Mouse (Mus musculus) monocyte, adult 2 months (primary cell): ENCODE measurements around the gene Pfpl.

ENCODE experiments used
- DNase-seq, 2 experiments: peaks; one replicate each; pipeline ENCODE4 v3.0.0; 2022; ENCODE audit warnings: low spot score in 2 of 2, low read depth in 1 of 2

The Pfpl gene

DNA sequence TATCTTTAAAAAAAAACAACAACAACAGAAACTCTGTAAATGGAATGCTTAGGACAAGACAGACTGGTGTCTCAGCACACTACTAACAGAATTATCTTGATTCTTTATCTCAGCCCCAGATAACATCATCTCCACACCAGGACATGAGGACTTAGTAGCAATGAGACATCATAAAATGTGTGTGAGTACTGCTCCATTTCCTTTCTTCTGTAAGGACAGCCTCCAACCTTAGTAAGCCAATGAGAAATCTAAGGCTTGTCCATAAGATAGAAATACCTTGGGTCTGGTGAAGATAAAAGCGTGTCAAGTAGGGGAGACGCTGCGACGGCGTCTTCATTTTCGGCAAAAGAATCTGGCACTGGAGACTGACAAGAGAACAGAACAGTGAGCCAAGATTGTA, at the start of gene Pfpl:
Gene Pfpl (plus strand): TSS at position 301 of the 400 bp plus-strand sequence.
- DNase-seq, result no peak

DNA sequence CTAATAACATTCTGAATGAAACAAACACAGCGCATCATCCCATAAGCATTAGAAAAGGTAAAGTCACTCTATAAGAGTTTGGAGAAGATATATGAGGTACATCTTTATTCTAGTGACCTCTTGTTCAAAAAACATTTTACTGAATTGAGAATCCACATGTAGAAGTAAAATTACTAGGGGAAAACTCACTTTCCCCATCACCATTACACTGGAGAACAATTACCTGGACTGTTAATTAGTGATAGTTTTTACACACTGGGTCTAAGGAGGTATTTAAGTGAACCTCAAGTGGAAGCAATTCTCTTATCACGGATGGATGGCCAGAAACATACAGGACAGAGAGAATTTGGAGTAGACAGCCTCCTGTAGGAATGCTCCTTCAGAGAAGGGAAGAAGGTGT, 40.7 kb upstream of the Pfpl start, which contains the start of gene Olfr1440:
Gene Olfr1440 (plus strand): TSS at position 301 of the 400 bp plus-strand sequence.
- DNase-seq, result no peak

GRCm38 (mm10) chr19:12413737-12414136, 14.0 kb upstream of the Pfpl start:
- no peak for DNase-seq

GRCm38 (mm10) chr19:12417361-12417760, 10.3 kb upstream of the Pfpl start, which contains the start of gene Olfr1441:
TSS of gene Olfr1441 (plus strand) at chr19:12417433.
- DNase-seq, result no peak

GRCm38 (mm10) chr19:12418312-12418711, 9.4 kb upstream of the Pfpl start:
- DNase-seq, result no peak

DNA sequence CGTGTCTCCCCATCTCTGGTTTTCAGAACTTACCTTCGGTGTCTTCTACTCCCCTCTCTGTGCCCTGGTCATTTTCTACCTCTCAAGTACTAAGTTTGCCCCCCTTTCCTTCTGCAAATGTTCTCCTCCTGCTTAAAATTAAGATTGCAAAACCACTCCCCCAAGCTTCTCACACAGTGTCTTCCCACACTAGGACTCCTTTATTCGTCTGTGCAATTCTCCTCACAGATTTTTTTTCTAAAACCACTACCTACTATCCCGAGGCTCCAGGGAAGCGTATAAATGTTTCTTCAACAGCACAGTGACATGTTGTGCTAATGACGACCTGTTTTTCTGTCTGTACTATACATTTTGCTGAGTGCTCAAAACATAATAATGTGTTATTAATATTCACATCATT, 7.2 kb upstream of the Pfpl start:
- DNase-seq, result no peak

GRCm38 (mm10) chr19:12421680-12422079, 6.0 kb upstream of the Pfpl start:
- no peak for DNase-seq

GRCm38 (mm10) chr19:12427101-12427500, 604 bp upstream of the Pfpl start:
- no peak for DNase-seq

GRCm38 (mm10) chr19:12433033-12433432, 5.3 kb downstream of the Pfpl start:
- peak; percentile 29 to 41 for DNase-seq

DNA sequence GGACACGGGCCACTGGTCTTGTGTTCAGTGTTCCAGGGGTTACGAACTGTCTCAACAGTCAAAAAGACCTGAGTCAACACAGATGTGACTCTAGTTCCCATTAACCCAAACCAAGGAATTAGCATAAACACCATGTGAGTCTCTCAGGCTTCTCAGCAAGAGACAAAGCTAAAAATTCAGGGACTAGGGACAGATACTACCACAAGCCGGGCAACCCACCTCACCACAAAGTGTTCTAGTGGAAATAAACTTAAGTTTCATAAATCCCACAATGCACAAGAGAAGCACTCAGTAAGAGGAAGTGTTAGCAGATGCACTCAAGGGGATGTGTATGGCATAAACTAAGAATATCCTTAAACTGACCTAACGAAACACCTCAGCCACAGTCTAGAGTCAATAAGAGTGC, 7.3 kb downstream of the Pfpl start:
- DNase-seq, result peak; percentile 36 to 63

GRCm38 (mm10) chr19:12435750-12436524, 8.2 kb downstream of the Pfpl start:
- DNase-seq, result peak in 1 of 2 experiments; percentile 34

DNA sequence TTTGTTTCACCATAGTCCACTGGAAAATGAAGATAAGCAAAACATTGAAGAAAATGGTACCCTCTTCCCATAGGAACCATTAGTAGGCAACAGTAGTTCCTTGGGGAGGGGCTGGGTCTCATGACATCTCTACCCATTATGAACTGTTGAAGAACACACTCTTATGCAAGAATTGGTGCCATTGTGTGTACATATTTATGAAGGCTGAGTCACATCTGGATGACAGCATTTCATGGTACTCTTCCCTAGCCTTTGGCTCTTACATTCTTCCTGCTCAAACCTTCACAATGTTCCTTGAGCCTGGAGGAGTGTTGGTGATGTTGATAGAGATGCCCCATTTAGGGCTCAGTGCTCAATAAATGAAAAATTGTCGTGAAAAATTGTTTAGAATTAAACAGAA, 11.9 kb downstream of the Pfpl start:
- DNase-seq, result no peak

DNA sequence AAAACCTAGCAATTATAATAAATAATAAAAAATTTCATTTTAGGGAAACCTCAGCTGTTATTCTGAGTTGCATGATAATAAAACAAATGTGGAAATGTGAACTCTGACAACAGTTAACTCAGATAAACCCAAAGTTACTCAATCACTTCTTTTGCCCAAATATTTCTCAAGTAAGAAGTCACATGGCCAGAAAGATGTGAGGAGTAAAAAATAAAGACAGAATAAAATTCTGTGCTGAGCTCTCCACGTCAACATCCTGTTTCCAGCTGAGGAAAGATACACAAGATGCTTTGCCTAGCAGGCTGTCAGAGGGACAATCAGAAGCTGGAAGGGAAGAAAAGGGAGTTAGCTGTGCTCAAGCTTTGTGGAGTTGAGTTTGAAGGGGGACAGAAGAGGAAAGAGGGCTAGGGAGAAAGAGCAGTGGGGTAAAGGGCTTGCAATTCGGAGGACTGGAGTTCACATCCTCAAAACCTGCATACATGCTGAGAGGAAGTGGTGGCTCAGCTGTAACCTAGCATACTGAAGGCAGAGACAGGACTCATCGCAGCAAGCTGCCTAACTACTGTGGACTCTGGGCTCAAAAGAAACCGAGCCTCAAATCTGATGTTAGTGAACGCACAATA, 12.5 kb downstream of the Pfpl start:
- DNase-seq, result peak in 1 of 2 experiments; percentile 59

DNA sequence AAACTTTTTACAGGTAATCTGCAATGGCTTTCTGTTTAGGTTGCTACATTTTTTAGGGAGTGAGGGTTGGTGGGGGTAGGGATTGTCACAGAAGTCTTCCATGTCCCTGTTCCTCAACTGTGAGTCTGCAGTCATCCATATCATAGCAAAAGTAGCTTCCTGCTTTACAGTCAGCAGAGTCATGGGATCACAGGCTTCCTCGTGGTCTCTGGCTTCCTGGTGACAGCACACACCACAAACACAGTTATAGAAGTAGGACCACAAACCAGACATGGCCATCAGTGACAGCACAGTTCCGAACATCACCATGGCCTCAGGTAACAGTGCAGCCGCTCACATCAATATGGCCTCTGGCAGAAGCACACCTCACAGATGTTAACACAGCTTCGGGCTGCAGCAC, 14.9 kb downstream of the Pfpl start:
- DNase-seq, result peak in 1 of 2 experiments; percentile 54

DNA sequence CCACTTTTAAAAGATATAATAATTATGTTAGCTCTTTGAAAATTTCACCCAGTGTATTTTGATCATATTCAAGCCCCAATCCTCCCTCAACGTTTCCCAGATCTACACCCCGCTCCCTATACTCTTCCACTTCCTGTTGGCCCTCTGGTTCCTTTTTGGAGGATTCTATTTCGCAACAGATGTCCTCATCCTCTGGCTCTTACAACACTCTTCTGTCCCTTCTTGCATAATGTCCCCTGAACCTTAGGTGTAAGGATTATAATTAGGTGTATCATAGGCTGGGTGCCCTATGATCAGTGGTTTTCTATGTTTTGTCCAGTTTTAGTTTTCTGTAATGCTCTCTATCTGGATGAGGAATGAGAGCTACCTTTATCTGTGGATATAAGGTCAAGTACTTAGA, 17.3 kb downstream of the Pfpl start:
- no peak for DNase-seq

GRCm38 (mm10) chr19:12457401-12458066, 29.8 kb downstream of the Pfpl start:
- peak in 1 of 2 experiments; percentile 67 for DNase-seq

GRCm38 (mm10) chr19:12459516-12459915, 31.8 kb downstream of the Pfpl start:
- no peak for DNase-seq

DNA sequence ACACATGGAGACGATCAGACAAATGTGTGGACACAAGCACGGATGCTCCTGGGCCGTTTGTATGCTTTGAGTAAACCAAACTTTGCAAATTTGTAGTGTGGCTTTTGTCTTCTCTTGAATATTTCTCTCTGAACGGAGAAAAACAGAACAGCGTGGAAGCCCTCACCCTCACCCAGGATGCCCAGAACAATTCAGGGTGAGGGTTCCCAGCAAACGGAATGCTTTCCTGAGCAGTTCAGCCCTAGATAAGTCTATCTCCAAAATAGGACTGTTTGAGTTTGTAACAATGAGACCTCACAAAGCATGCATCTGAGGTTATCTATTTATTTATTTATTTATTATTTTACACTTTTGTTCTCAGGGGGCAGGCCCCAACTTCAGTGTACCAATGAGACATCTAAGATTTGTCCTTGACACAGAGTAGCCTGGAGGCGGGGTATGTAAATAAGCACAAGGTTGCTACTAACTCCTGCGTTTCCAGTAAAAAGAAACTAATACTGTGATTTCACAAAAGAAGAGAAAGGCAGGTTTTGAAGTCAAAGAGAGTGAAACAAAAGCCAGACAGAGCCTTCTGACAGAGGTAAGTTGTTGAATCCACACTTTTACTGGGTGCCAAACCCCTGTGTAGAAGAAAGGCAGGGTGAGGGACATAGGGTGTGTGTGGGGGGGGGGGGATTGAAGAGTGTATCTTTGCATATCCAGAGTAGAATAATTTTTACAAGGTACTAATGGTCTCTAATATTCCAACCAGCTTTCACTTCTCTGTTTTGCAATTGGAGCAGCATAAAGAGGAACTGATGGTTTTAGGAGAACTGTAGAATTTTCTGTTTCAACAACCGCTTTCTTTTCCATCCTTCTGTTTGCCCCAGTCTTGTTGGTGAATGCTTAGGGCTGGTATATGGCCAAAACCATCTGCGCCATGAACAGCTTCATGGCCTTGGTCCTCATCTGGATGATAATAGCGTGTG, 32.9 kb downstream of the Pfpl start, which contains the start of gene Mpeg1:
Gene Mpeg1 (plus strand): TSS at position 498 of the 968 bp plus-strand sequence.
- DNase-seq, result no peak

GRCm38 (mm10) chr19:12462851-12463721, 35.4 kb downstream of the Pfpl start:
- no peak for DNase-seq

DNA sequence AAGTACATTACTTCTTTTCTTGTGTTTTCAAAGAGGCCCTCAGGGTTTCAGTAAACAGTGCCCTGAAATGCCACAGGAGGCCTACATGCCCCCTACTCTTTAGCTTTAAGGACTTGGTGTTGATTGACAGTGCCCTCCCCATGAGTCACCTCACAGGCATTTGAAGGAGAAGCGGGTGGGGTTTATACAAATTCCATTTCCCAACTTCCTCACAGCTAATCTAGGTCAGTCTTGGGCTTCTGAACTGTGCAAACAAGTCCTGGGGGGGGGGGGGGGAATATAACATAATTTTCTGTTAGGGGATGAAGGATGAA, 36.0 kb downstream of the Pfpl start:
- no peak for DNase-seq
